Mouse (Mus musculus) mouse trophoblast stem cell (cell line): ENCODE data around the gene Btn2a2.
"Not testable (repeated sequence)": the region's sequence is repeated elsewhere in the genome, so short reads cannot be mapped to it uniquely, and the experiment has no call there.

Source experiments
- in situ Hi-C, 2 experiments: fragments of 300-500 bp; cut with MseI, MboI; formaldehyde crosslinking; loops; 2 replicates in 1 of 2; 3 replicates in 1 of 2; pipeline ENCODE4 v1.15.1; 2025

Btn2a2 gene

DNA sequence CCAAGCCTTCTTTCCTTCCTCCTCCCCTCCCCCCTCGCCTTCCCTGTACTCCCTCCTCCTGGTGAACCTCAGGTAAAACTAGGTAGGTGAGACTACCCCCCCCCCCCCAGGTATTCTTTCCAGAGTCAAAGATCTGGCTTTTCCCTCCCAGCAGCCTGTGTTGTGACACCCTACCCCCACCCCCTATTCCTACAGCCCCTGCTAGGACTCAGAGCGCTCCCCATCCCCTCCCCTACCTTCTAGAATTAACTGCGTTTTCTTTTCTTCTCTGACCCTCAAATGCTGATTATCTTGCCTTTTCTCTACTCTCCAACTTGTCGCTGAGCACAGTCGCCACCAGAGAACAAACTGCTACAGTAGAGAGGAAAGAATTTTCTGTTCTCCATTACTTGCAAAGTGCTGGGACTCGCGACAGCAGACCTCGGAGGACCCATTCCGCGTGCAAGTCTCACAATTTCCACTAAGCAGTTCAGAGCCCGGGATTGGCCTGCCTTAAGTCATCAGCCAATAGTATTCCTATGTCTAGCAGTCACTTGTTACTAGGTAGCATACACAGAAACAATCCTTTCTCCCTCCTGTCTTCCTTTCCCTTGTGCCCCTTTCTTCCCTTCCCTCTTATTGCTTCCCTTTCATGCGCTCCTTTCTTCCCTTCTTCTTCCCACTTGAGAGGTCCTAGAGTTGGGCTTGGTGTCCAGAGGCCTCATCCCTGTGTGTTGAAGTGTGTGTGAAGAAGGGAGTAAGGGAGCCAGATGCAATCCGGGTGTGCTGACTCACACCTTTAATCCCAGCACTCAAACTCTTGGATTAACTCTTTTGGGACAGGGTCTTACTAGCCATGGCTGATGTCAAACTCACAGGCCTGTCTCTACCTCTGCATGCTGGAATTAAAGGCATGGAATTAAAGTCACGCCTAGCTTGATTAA lies at the start of gene Btn2a2:
TSS of gene Btn2a2 (minus strand) at position 458 of the 923 bp plus-strand sequence.
- in situ Hi-C loops: no loop called here

GRCm38 (mm10) chr13:23538249-23538648 lies 49.6 kb upstream of the Btn2a2 start:
- in situ Hi-C loops: no loop called here

DNA sequence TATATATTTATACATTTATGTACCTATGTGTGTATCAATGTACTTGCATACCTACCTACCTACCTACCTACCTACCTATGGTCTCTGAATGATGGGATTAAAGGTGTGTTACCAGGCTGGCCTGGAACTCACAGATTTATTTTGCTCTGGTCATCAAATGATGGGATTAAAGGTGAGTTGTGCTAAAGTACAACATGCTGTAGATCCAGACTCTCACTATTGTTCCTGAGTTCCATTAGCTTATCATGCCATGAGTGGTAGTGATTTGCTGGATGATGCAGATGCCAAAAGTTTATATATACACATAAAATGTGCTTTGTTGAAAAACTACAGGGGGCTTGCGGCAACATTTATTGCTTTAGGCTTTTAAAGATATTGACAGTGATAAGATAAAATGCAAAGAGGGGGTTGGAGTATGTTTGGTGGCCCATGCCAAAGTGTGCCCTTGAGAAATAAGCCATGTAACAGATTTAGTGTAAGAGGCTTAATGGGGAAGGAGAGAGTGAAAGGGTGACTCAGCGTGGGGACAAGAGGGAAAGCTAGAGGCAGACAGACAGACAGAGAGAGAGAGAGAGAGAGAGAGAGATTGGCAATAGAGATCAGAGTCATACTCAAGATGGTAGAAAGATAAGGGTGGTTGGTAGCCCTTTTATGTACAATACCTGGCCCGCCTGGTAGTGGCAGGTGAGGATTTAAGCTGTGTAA lies 48.5 kb upstream of the Btn2a2 start:
- in situ Hi-C loops: no loop called here

DNA sequence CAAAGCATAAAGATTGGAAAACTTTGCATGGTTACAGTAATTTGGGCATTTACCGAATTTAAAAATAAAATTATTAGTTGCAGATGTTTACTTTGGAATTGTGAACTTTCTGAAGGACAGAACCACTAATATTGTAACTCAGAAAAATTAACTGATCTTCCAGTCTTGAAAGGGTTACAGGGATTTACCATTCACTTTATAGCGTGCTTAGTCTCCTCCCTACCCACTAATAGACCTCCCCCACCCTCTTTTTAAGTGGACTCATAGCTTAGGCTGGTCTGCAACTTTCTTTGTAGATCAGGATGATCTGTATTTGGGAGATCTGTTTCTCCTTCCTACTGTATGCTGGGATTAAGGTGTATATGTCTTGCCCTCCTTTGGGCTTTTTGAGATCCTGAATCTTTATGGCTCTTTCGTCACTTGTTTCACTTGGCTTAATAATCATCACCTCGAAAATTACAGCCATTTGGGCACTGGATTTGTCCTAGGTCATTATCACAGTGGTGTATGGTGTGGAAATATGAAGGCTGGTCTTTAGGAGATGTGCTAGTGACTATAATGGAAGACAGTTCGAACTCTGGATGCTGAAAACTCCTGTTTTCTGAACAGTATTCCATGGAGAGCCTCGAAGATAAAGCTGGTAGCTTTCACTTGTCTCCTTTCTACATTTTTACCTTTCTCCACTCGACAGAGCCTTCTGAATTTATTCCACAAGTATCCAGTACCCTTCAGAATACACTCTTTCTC lies 47.6 kb upstream of the Btn2a2 start:
- in situ Hi-C loops: no loop called here

GRCm38 (mm10) chr13:23535137-23536075 lies 46.7 kb upstream of the Btn2a2 start, which contains the start of gene Hist1h3g:
Gene Hist1h3g (plus strand): TSS chr13:23535422.
- in situ Hi-C loops: not testable (repeated sequence)

GRCm38 (mm10) chr13:23534368-23535131 lies 45.9 kb upstream of the Btn2a2 start:
- in situ Hi-C loops: no loop called here

GRCm38 (mm10) chr13:23533560-23534367 lies 45.1 kb upstream of the Btn2a2 start, which contains the start of gene Hist1h2af:
Gene Hist1h2af (plus strand): TSS chr13:23533906.
- in situ Hi-C loops: not testable (repeated sequence)

- in situ Hi-C loops: no loop called here
These were observed 43.8 kb upstream of the Btn2a2 start for GRCm38 (mm10) chr13:23532262-23533075.

DNA sequence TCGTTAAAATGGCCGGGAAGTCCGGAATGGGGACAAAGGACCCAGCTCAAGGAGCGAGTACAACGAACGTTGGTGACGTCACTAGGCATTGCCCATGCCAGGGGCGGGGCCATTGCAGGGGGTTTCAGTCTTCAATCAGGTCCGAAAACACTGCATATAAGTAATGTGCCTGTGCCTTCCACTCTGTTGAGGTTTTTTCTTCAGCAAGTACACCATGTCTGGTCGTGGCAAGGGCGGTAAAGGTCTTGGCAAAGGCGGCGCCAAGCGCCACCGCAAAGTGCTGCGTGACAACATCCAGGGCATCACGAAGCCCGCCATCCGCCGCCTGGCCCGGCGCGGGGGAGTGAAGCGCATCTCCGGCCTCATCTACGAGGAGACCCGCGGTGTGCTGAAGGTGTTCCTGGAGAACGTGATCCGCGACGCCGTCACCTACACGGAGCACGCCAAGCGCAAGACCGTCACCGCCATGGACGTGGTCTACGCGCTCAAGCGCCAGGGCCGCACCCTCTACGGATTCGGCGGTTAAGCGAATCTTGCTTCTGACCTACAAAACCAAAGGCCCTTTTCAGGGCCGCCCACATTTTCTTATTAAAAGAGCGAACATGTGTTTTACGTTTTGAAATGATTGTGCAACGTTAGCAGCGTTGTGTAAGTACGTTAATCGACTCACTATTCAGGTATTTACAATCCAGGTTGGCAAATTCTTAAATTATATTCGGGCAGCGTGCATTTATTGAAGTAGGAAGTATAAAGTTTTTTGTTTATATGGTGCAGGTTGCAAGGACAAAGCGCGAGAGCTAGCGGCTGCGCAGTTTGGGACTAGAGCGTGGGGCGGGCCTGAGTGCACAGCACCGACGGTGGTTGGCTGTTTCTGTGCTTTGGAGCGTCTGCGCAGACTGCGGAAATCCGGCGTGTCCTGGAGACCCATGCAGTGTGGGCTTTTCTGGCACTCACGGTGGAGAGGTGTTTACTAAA lies 42.5 kb upstream of the Btn2a2 start, which contains the start of gene Hist1h4h:
TSS of gene Hist1h4h (plus strand) at position 150 of the 975 bp plus-strand sequence.
- in situ Hi-C loops: no loop called here

DNA sequence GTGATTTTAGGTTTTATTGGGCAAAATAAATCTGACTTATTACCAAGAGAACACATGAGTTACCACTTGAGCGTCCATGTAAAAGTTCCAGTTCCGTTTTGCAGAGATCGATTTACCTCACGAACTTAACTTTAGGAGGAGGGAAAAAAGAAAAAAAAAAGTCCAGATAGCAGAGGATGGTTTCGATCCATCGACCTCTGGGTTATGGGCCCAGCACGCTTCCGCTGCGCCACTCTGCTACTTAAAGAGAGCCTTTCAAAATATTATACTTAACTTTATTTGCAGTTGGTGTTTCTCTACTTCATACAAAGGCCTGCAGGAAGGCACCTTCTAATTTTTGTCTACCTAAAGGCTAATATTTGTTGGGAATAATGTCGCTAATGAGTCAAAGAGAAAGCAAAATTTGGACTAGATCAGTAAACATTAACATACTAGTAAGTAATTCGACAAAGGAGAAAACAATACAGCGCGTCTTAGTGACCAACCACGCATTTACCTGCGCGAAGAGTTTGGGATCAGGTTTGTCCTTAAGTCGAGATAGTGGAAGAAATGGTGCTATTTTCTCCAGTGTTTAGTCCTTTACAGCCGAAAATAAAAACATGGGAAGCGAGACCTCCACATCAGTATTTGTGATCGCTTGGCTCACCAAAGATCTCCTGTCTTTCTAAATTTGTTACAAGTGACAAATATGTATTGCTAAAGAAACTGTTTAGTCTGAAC lies 41.7 kb upstream of the Btn2a2 start:
- in situ Hi-C loops: no loop called here

DNA sequence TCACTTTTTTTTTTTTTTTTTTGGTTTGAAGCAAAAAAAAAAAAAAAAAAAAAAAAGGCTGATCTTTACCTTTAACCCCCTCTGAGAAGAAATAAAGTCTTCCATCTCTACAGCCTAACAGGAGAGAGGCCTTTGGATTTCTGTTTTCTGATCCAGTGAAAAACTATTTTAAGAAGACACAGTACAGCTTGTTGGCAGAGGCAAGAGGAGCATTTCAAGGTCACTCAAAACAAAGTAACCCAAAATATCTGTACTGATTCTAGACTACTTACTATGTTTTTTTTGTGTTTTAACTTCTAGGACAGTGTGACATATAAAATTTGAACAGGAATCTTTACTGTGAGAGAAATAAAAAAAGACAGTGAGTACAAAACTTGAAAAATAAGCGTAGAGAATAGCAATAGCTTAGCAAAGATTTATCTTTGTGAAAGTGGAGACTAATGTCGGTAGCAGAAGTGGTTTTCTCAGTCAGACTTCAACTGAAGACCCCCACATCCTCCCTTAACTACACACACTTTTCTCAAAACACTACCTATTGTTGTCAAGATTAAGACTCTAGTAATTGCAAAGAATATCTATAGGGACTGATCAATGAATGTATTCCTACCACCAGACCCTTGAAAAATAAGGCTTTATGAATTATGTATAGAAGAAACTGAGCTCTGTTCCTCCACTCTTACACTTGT lies 41.0 kb upstream of the Btn2a2 start:
- in situ Hi-C loops: loop anchor here in 1 of 2 experiments (10.0 kb wide), 1 partner anchor 1485 kb away; the partner anchor contains the start of genes Hist1h2ag, Hist1h2bj and Hist1h4i

- in situ Hi-C loops: loop anchor here in 1 of 2 experiments (10.0 kb wide), 1 partner anchor 1484 kb away; the partner anchor contains the start of genes Hist1h2ag, Hist1h2bj and Hist1h4i
These were observed 40.3 kb upstream of the Btn2a2 start for GRCm38 (mm10) chr13:23529005-23529404.

DNA sequence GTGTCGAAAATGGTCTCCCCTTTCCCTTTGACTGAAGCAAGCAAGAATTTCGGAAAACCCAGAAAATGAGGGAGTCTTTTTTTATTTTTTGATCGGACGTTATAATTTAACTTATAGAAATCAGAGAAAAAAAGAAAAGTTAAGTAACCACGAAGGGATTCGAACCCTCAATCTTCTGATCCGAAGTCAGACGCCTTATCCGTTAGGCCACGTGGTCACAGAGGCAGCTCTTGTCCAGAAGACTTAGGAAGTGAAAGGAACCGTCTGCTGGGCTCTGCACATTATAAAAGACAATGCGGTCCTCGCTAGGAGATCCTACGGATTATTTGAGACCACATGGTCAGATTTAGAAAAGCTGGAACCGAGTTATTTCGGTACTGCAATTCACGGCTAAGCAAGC lies 37.7 kb upstream of the Btn2a2 start:
- in situ Hi-C loops: loop anchor here in 1 of 2 experiments (10.0 kb wide), 1 partner anchor 1482 kb away; the partner anchor contains the start of genes Hist1h2ag, Hist1h2bj and Hist1h4i

GRCm38 (mm10) chr13:23525901-23526300 lies 37.2 kb upstream of the Btn2a2 start:
- in situ Hi-C loops: loop anchor here in 1 of 2 experiments (10.0 kb wide), 1 partner anchor 1481 kb away; the partner anchor contains the start of genes Hist1h2ag, Hist1h2bj and Hist1h4i

DNA sequence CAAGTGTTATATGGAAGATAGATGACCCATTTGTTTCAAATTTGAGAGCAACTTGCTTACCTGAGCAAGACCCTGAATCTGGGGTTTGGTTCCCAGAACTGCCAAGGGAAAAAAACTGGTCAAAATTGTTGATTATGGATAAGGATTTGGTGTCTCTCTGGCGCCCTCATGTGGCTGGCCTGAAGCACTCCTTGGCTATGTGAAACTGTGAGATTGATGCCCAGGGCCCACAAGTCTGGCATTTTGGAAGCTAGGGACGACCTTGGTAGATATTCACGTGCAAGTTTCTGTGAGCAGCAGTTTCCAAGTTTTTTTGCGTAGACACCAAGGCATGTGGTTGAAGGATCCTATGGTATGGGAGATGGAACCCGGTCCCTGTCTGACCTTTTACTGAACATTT lies 36.0 kb upstream of the Btn2a2 start:
- in situ Hi-C loops: loop anchor here (10.0 to 25.0 kb wide), 2 partner anchors 1480 to 1487 kb away; partner anchors contain the start of genes Hist1h2ag (in 2 of the 2), Hist1h2bj (in 2 of the 2), Hist1h4i (in 2 of the 2) and Hist1h2ah (in 1 of the 2)
